Mouse (Mus musculus) heart, embryonic 15.5 days (tissue): ENCODE data around the gene Olfr279. TPM values are rescaled to one million over a fixed set of nuclear protein-coding genes. Genes with fewer than 3 reads are reported as not detected.

Experiments used
- microRNA-seq: library from miRNA; unstranded; fragments of <30 nt; microRNA quantifications from one replicate; pipeline ENCODE4, GENCODE M21; 2016
- polyA plus RNA-seq: library from polyadenylated mRNA; unstranded; fragments of >200 nt; fragmentation: Nextera tagmentation; extraction: Ambion mirVana; gene quantifications from 2 replicates; pipeline ENCODE4 v1.2.1, GENCODE M21; 2015

Gene Olfr279
- polyA plus RNA-seq, 1 experiment from 2014 or later: not detected

Small RNAs within 50 kb of the gene (microRNA-seq; reads per million reads assigned to microRNA genes)
- not detected for gene Mir1291

Other genes with a start within 250 kb of the Olfr279 start
- gene H1fnt, start 235.1 kb upstream of the Olfr279 start, polyA plus RNA-seq: not detected in 2 replicates
- gene Zfp641, start 196.2 kb upstream of the Olfr279 start, polyA plus RNA-seq: 1.1 and 1.8 TPM in 2 replicates
- gene Olfr285, start 175.0 kb upstream of the Olfr279 start, polyA plus RNA-seq: not detected in 2 replicates
- gene Olfr284, start 151.4 kb upstream of the Olfr279 start, polyA plus RNA-seq: not detected in 2 replicates
- not detected in 2 replicates for gene Olfr283, start 111.5 kb upstream of the Olfr279 start, polyA plus RNA-seq
- not detected in 2 replicates for gene Olfr282, start 61.2 kb upstream of the Olfr279 start, polyA plus RNA-seq
- gene Olfr281, start 39.8 kb upstream of the Olfr279 start, polyA plus RNA-seq: not detected in 2 replicates
- gene OR5BS1P, start 22.5 kb upstream of the Olfr279 start, polyA plus RNA-seq: not detected in 2 replicates
- not detected in 2 replicates for gene Lalba, start 9.7 kb upstream of the Olfr279 start, polyA plus RNA-seq
- 70.0 and 81.2 TPM in 2 replicates for gene Kansl2, start 41.9 kb downstream of the Olfr279 start, polyA plus RNA-seq
- 33.2 and 38.0 TPM in 2 replicates for gene Ccnt1, start 78.5 kb downstream of the Olfr279 start, polyA plus RNA-seq
- gene 4930415O20Rik, start 78.6 kb downstream of the Olfr279 start, polyA plus RNA-seq: 0.40 and 0.74 TPM in 2 replicates
- gene Adcy6, start 117.7 kb downstream of the Olfr279 start, polyA plus RNA-seq: 36.5 and 43.0 TPM in 2 replicates
- 8.7 and 12.8 TPM in 2 replicates for gene Cacnb3, start 138.4 kb downstream of the Olfr279 start, polyA plus RNA-seq
- 16.1 and 17.8 TPM in 2 replicates for gene Ddx23, start 170.5 kb downstream of the Olfr279 start, polyA plus RNA-seq
- 1.1 and 1.2 TPM in 2 replicates for gene Rnd1, start 185.1 kb downstream of the Olfr279 start, polyA plus RNA-seq
- 0.87 and 1.0 TPM in 2 replicates for gene Ccdc65, start 215.8 kb downstream of the Olfr279 start, polyA plus RNA-seq
- gene Fkbp11, start 235.8 kb downstream of the Olfr279 start, polyA plus RNA-seq: 20.9 and 26.6 TPM in 2 replicates